Mouse (Mus musculus) c-Kit-negative CD71-positive TER-119-positive erythroid progenitor cells, embryonic 14.5 days (primary cell): ENCODE measurements around the gene Rad23a.

Source experiments
- DNase-seq: peaks from one replicate; pipeline ENCODE4 v3.0.0-alpha.2; 2013; ENCODE audit warnings: low read depth, low spot score

Rad23a gene

GRCm38 (mm10) chr8:84814240-84814554 lies 26.3 kb downstream of the Rad23a start:
- no peak for DNase-seq

- DNase-seq = no peak
Measured at GRCm38 (mm10) chr8:84813830-84814229, 26.6 kb downstream of the Rad23a start.

- peak; percentile 79 for DNase-seq
Measured at GRCm38 (mm10) chr8:84813059-84813458, 27.4 kb downstream of the Rad23a start.

- no peak for DNase-seq
Measured at GRCm38 (mm10) chr8:84811303-84811702, 29.2 kb downstream of the Rad23a start.

- DNase-seq = peak; percentile 61
Measured at GRCm38 (mm10) chr8:84810896-84811295, 29.6 kb downstream of the Rad23a start.

- DNase-seq = no peak
Measured at GRCm38 (mm10) chr8:84809941-84810280, 30.6 kb downstream of the Rad23a start.

GRCm38 (mm10) chr8:84809109-84809940 lies 31.1 kb downstream of the Rad23a start:
- DNase-seq = no peak

GRCm38 (mm10) chr8:84806031-84806430 lies 34.4 kb downstream of the Rad23a start:
- DNase-seq = no peak

GRCm38 (mm10) chr8:84799999-84800831 lies 40.2 kb downstream of the Rad23a start, which contains the start of gene Nfix:
TSS of gene Nfix (minus strand) at chr8:84800344.
- DNase-seq = no peak

- DNase-seq = no peak
Measured at GRCm38 (mm10) chr8:84799136-84799931, 41.1 kb downstream of the Rad23a start.

- no peak for DNase-seq
Measured at GRCm38 (mm10) chr8:84798446-84799135, 41.9 kb downstream of the Rad23a start.

- DNase-seq = no peak
Measured at GRCm38 (mm10) chr8:84797971-84798370, 42.5 kb downstream of the Rad23a start.

- no peak for DNase-seq
Measured at GRCm38 (mm10) chr8:84797256-84797797, 43.1 kb downstream of the Rad23a start.

- no peak for DNase-seq
Measured at GRCm38 (mm10) chr8:84794486-84794885, 46.0 kb downstream of the Rad23a start.

GRCm38 (mm10) chr8:84793791-84794485 lies 46.5 kb downstream of the Rad23a start:
- no peak for DNase-seq

GRCm38 (mm10) chr8:84793134-84793533 lies 47.3 kb downstream of the Rad23a start:
- DNase-seq = no peak

GRCm38 (mm10) chr8:84792429-84792947 lies 48.0 kb downstream of the Rad23a start:
- DNase-seq = no peak

- DNase-seq = no peak
Measured at GRCm38 (mm10) chr8:84790537-84790936, 49.9 kb downstream of the Rad23a start.

GRCm38 (mm10) chr8:84789855-84790486 lies 50.5 kb downstream of the Rad23a start:
- DNase-seq = no peak

GRCm38 (mm10) chr8:84789345-84789744 lies 51.1 kb downstream of the Rad23a start:
- no peak for DNase-seq
